Mouse (Mus musculus) heart, embryonic 14.5 days (tissue): ENCODE measurements around the gene Slc33a1. TPM values are rescaled to one million over a fixed set of nuclear protein-coding genes. Genes with fewer than 3 reads are reported as not detected.

Source experiments
- ATAC-seq: fragments of 200-750 bp; cut with Nextera tagmentation; 2 replicates; pipeline ENCODE4 v1.8.0; 2017; ENCODE audit warnings: low read depth, moderate TSS enrichment; ENCODE audit not compliant: insufficient number of reproducible peaks, insufficient read depth, low FRiP score
- H3K27ac ChIP-seq, 2 experiments: fragments of 200-500 bp in 1 of 2; fragments of 300-500 bp in 1 of 2; sonication (generic) in 1 of 2; replicated peaks in 1 of 2; 2 replicates each; pipeline ENCODE4 v1.5.1; 2012 to 2014; ENCODE audit warnings: low read depth in 2 of 2, low read length in 2 of 2, control low read depth in 1 of 2, mild to moderate bottlenecking in 1 of 2, mixed read lengths in 1 of 2; ENCODE audit not compliant: control insufficient read depth in 1 of 2, insufficient read depth in 1 of 2
- H3K27me3 ChIP-seq: fragments of 300-500 bp; sonication (generic); 2 replicates; pipeline ENCODE4 v1.6.1; 2014; ENCODE audit warnings: mild to moderate bottlenecking, low read length, control low read depth; ENCODE audit not compliant: control insufficient read depth, insufficient read depth
- H3K36me3 ChIP-seq: fragments of 300-500 bp; sonication (generic); 2 replicates; pipeline ENCODE4 v1.6.1; 2014; ENCODE audit warnings: mild to moderate bottlenecking, control low read depth, low read length, mixed read lengths; ENCODE audit not compliant: control insufficient read depth, insufficient read depth
- H3K4me1 ChIP-seq, 2 experiments: fragments of 200-500 bp in 1 of 2; fragments of 300-500 bp in 1 of 2; sonication (generic) in 1 of 2; 2 replicates each; pipeline ENCODE4 v1.6.1; 2012 to 2014; ENCODE audit warnings: low read length in 2 of 2, control low read depth in 1 of 2, mixed read lengths in 1 of 2; ENCODE audit not compliant: control insufficient read depth in 2 of 2, insufficient read depth in 2 of 2
- H3K4me2 ChIP-seq: fragments of 300-500 bp; sonication (generic); 2 replicates; pipeline ENCODE4 v1.6.1; 2014; ENCODE audit warnings: mild to moderate bottlenecking, low read length
- H3K4me3 ChIP-seq, 2 experiments: fragments of 200-500 bp in 1 of 2; fragments of 300-500 bp in 1 of 2; sonication (generic) in 1 of 2; 2 replicates each; pipeline ENCODE4 v1.5.1; 2012 to 2014; ENCODE audit warnings: low read length in 2 of 2, mild to moderate bottlenecking in 2 of 2, control low read depth in 1 of 2, low read depth in 1 of 2, moderate library complexity in 1 of 2; ENCODE audit not compliant: control insufficient read depth in 1 of 2, insufficient read depth in 1 of 2
- H3K9ac ChIP-seq: fragments of 300-500 bp; sonication (generic); 2 replicates; pipeline ENCODE4 v1.6.1; 2014; ENCODE audit warnings: mild to moderate bottlenecking, low read length
- H3K9me3 ChIP-seq: fragments of 300-500 bp; sonication (generic); 2 replicates; pipeline ENCODE4 v1.6.1; 2016; ENCODE audit warnings: low read length, control low read depth; ENCODE audit not compliant: control insufficient read depth
- WGBS: fragments of 180-500 bp; shearing (Covaris S2); extraction: QIAGEN DNeasy Blood & Tissue Kit; methylation state at CpG from one replicate; pipeline ENCODE4 v1.1.7; 2014; 5-methylcytosine and 5-hydroxymethylcytosine counted together
- polyA plus RNA-seq: library from polyadenylated mRNA; unstranded; fragments of >200 nt; fragmentation: Nextera tagmentation; extraction: Ambion mirVana; gene quantifications from 2 replicates; pipeline ENCODE4 v1.2.1, GENCODE M21; 2014

Slc33a1 gene
- polyA plus RNA-seq, 1 experiment from 2014 or later = 11.3 TPM

DNA sequence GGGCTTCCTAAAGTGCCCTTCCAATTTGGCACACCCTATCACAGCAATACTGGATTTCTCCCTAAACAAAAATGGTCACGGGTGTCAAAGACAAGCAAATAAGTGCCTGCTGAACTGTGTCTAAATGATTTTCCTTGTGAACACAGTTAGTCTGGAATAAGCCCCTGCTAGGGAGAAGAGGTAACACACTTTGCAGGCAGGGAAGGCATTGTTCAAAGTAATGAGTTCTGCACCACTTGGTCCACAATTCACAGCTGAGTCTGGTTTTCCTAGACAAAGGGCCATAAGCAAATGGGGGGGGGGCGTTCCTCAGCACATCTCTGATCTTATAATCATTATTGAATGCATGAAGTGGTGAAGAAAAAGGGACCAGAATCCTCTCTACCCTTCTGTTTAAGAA is 68.8 kb downstream of the Slc33a1 start:
- ATAC-seq = no peak
- Histone ChIP-seq H3K4me2 (no peak overlapping the region), H3K4me1 (peaks cover 0 to 12% of the 10 kb centered on the region in 2 experiments; a peak in 2 of 4 replicates), H3K4me3 (no peak overlapping the region), H3K27ac (no peak overlapping the region), H3K36me3 (no peaks in the 10 kb centered on the region), H3K27me3 (no peaks in the 10 kb centered on the region), H3K9ac (no peak overlapping the region), H3K9me3 (no peaks in the 10 kb centered on the region)
- 62% methylated on average over 2 of the region's 2 CpGs for WGBS

DNA sequence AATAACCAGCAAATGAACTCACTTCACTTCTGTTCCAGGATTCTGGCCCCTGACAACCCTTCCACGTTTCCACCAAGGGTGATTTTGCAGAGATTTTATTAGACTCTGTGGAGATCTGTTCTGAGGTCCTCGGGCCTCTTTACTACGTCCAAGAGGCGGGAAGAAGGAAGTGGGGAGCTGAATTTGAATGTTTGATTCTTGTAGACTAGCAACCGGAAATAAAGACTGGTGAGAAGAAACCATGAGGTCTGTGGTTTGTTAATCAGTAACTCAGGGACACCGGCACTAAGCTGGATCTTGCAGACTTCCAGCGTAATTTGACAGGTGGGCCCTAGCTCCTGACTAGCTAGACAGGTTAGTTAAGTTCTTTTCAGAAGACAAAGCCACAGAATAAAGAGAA is 70.9 kb downstream of the Slc33a1 start:
- Histone ChIP-seq H3K27ac (no peak overlapping the region), H3K4me3 (no peak overlapping the region), H3K9me3 (no peaks in the 10 kb centered on the region), H3K4me1 (peaks cover 0 to 5% of the 10 kb centered on the region in 2 experiments; a peak in 2 of 4 replicates), H3K4me2 (no peak overlapping the region), H3K36me3 (no peaks in the 10 kb centered on the region), H3K9ac (no peak overlapping the region), H3K27me3 (no peaks in the 10 kb centered on the region)
- WGBS = 69% methylated on average over 7 of the region's 7 CpGs
- ATAC-seq = no peak

DNA sequence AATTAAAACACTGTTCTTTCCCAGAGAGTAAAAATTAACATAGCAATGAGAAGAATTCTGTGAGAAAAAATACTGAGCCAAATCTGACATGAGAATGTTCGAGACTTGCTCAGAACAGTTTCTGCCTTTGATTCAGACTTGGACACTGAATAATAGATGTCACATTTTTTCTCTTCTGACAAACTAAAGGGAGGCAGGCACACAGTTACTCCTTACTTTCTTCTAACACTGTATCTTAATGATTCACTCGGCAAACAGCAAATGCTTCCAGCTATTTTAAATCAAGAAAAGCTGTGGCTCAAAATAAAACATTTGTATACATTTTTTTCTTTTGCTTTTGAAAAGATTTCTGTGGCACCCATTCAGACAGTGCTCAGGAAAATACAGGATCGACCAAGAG is 72.4 kb downstream of the Slc33a1 start:
- Histone ChIP-seq H3K36me3 (no peaks in the 10 kb centered on the region), H3K9ac (no peak overlapping the region), H3K9me3 (no peaks in the 10 kb centered on the region), H3K27me3 (no peaks in the 10 kb centered on the region), H3K27ac (no peak overlapping the region), H3K4me2 (no peak overlapping the region), H3K4me3 (no peak overlapping the region), H3K4me1 (no peaks in the 10 kb centered on the region)
- WGBS = 46% methylated on average over 3 of the region's 3 CpGs
- ATAC-seq = no peak

Other genes starting within 250 kb of the Slc33a1 start
- gene Plch1, start 65.3 kb downstream of the Slc33a1 start, polyA plus RNA-seq = 0.31 and 0.82 TPM in 2 replicates
- gene E130311K13Rik, start 35.3 kb downstream of the Slc33a1 start, polyA plus RNA-seq = 5.3 and 5.8 TPM in 2 replicates
- 39.3 and 40.7 TPM in 2 replicates for gene Gmps, start 11.3 kb upstream of the Slc33a1 start, polyA plus RNA-seq
- not detected in 2 replicates for gene Vmn2r1, start 116.8 kb upstream of the Slc33a1 start, polyA plus RNA-seq
- gene Vmn2r2, start 177.2 kb upstream of the Slc33a1 start, polyA plus RNA-seq = not detected in 2 replicates